1 mouse cellular context compared by ENCODE assay signal in genomic region chr16:25485007-25485406, GRCm38 (mm10).
TF ChIP-seq lines count a peak whose summit lies in the region.

No protein-coding gene starts in this region.

TF ChIP-seq in CH12.LX, 34 proteins besides CTCF, POLR2A, EP300 and RAD21 (continued from another document):
- TF ChIP-seq KAT2A (IDR thresholded peaks at IDR 0.05; ENCODE audit: insufficient replicate concordance, low read length), result no peak
- TF ChIP-seq USF1 (IDR thresholded peaks at IDR 0.05; ENCODE audit: low read depth, low read length), result no peak
- TF ChIP-seq MYC (IDR thresholded peaks at IDR 0.05; ENCODE audit: low read depth, low read length), result peak; percentile 94
- peak; percentile 43; the same call in 1 of the 2 replicates for TF ChIP-seq SIN3A (IDR thresholded peaks at IDR 0.05; ENCODE audit: low read length)
- 0 out of 2 replicates have a peak, but pooled peaks have one; percentile 35 for TF ChIP-seq MAZ (IDR thresholded peaks at IDR 0.05; ENCODE audit: low read depth, low read length)
- TF ChIP-seq ZKSCAN1 (IDR thresholded peaks at IDR 0.05; ENCODE audit: borderline replicate concordance, low read depth, low read length), result no peak
- no peak for TF ChIP-seq USF2 (conservative IDR thresholded peaks at IDR 0.05; ENCODE audit: low read depth, low read length)
- peak; percentile 69; the same call in 1 of the 2 replicates for TF ChIP-seq MAX (IDR thresholded peaks at IDR 0.05; ENCODE audit: low read length)
TF ChIP-seq in CH12.LX: peak in this region for 16.
